Mouse (Mus musculus) megakaryocyte-erythroid progenitor cell, adult 5-6 weeks (primary cell): Measurements from ENCODE around the gene Pcsk7. TPM values are rescaled to one million over a fixed set of nuclear protein-coding genes. Genes with fewer than 3 reads are reported as not detected.

Experiments
- ATAC-seq: replicated peaks from 2 replicates; pipeline ENCODE4 v1.8.0; 2016; ENCODE audit warnings: mild to moderate bottlenecking, inconsistent platforms; ENCODE audit not compliant: severe bottlenecking, poor library complexity, low FRiP score, low TSS enrichment
- total RNA-seq, 2 experiments: library from RNA; stranded (forward) in 1 of 2; stranded (reverse) in 1 of 2; fragments of 200-1000, 215-1000 nt in 1 of 2; fragments of >200 nt in 1 of 2; fragmentation: Nextera tagmentation in 1 of 2; gene quantifications; 2 replicates each; pipeline ENCODE4 v1.2.3; 2014 to 2017

The Pcsk7 gene
- total RNA-seq, 2 experiments from 2014 or later: 11.9 to 17.4 TPM

DNA sequence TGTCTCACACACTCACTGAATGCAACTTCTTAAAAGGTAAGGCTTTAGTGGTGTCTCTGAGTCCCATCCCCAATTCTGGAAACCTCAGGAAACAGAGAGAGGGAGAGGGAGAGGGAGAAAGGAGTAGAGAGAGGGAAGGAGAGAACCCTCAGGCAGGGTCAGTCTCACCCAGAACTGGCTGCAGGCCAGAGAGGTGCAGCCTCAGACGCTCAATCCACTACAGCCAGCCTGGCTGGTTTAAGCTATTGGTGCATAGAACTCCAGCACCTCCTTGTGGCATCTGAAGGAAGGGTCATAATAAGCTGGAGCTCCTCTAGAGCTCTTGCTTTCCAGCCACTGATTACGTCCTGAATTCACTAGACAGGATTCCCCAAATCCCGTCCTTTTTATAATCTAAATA is 30.6 kb downstream of the Pcsk7 start:
- ATAC-seq: peak; percentile 73

DNA sequence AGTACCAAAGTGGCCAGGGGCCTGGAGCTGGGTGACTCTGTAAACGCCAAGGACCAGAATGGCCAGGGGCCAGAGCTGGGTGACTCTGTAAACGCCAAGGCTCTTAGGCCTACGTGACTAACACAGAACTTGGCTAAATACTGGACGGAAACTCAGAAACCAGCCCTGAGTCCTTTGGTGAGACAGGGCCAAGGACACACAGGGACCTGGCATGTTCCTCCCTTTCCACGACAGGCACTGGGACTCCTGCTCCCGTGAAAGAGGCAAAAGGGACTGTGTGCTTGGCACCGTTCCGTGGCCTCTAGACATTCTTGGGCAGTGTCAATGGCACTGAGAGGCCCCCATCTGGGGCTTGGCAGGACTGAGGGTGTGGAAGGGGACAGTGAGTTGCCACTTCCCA is 31.8 kb downstream of the Pcsk7 start:
- ATAC-seq: no peak

- no peak for ATAC-seq
Observed at GRCm38 (mm10) chr9:45938952-45939637, 32.8 kb downstream of the Pcsk7 start.

DNA sequence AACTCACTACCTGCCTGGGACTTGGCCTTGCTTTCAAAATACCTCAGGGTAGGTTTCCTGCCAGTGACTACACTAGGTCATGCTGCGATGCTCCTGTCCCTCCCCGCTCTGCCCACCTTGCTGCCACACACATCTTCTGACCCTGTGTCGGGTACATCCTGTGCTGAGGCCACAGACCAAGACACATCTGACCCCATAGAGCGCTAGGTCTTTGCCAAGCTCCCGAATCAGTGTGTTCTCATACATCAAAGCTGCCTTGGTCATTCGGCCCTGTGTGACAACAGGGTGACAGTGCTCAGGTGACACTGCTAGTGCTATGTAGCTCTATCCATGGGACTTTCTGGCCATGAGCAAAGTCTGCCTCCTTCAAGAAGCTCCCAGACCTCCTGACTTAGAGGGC is 33.5 kb downstream of the Pcsk7 start:
- no peak for ATAC-seq

DNA sequence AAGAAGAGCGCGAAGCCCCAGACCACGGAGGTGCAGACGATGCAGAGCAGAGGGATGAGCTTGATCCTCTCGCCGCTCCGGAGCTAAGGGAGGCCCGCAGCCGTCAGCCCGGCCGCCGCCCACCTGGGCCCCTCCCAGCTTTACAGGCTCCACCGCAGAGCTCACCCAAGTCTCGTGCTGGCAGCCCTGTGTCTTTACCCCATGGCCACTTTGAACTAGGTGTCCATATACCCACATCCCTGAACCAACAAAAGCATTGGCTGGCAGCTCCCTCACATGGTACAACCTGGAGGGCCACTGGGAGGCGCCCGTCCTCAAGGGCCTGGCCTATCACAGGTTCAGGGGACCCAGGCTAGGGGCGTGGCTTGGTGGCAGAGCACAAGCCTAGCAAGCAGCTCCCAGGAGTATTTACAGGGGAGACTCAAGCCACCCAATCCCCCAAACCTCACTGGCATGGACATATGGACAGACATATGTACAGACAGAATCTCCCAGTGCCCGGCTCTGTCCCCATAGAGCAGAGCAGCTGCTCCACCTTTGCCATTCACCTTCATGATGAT is 35.1 kb downstream of the Pcsk7 start:
- ATAC-seq: peak; percentile 38; the same call in 1 of the 2 replicates

GRCm38 (mm10) chr9:45942464-45942863 is 36.2 kb downstream of the Pcsk7 start:
- ATAC-seq: no peak

DNA sequence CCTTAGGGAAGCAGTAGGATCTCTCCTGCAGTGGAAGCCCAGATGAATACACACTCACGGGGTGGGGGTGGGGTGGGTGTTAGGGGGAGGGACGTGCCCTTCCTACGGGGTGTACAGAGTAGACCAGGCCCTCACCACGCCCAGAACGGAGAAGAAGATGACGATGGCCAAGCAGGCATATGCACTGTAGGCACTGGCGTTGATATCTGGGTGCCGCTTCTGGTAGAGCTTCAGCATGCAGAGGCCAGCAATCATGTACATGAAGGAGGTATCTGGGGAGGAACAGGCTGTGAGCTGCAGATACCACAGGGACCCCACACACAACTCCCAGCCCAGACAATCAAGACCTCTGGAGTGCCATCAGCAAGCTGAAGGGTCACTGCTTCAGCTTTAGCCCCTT is 36.6 kb downstream of the Pcsk7 start:
- ATAC-seq: no peak

GRCm38 (mm10) chr9:45943628-45944505 is 37.6 kb downstream of the Pcsk7 start:
- no peak for ATAC-seq

GRCm38 (mm10) chr9:45944506-45945400 is 38.5 kb downstream of the Pcsk7 start:
- ATAC-seq: peak; percentile 66

GRCm38 (mm10) chr9:45945721-45946120 is 39.4 kb downstream of the Pcsk7 start:
- no peak for ATAC-seq

- no peak for ATAC-seq
Observed at GRCm38 (mm10) chr9:45946182-45946871, 40.0 kb downstream of the Pcsk7 start.

DNA sequence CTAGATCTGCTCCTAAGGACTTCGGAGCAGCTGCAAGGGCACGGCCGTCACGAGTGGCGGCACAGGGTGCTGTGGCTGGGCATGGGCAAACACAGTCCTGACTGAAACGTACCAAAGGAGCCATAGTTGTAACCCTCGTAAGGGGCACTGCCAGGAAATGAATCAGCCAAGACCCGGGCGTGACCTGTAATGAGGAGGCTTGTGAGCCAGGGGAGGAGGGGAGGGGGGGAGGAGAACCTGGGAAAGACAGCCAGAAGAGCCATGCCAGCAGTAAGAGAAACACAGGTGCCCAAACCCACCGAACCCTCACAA is 40.5 kb downstream of the Pcsk7 start:
- ATAC-seq: no peak

DNA sequence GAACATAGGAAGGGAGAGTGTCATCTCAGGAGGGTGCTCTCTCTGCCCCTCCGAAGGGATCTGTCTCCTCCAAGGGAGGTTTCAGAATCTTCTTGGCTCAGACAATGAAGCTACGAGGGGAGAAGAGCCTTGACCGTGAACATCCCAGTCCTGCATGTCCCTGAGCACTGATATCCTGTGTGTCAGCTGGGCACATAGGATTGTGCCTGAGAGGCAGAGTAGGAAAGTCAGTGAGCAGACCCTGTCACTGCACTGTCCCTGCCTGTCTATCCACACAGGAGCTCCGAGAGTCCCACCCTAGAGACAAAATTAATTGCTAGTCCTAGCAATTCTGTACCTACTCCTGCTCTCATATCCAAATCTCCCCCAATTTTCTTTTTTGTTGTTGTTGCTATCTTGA is 45.8 kb downstream of the Pcsk7 start:
- no peak for ATAC-seq

GRCm38 (mm10) chr9:45952890-45953289 is 46.6 kb downstream of the Pcsk7 start:
- no peak for ATAC-seq

DNA sequence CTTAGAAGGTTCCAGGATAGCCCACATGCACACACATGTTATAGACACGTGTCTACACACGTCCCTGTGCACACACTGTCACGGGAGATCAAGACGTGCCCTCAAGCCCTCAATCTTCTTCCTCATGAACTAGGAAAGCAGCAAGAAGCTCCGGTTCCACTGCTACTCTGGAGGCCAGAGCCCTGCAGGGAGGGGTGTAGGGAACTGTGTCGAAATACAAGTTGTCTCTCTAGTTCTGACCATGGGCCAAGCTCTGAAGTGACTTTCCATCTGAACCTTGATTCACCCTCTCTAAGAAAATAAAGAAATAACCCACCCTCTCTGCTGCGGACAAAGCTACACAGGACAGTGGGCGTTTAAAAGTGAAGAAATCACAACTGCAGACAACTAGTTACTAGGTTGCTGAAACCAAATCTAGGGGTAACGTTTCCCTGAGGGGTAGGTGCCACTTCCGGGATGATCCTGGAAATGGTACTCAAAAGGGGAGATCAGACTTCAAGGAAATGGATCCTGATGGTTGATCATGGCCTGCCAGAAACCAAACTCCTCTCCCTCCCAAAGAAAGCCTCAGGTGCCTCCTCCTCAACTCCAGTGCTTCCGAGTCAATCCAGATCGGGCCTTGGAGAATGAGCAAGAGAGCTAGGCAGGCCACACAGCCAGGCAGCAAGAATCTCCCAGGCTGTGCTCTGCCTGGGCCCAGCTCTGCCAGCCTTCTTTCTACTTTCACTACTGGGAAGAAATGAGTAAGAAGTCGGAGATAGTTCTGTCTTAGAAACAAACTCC is 47.4 kb downstream of the Pcsk7 start:
- ATAC-seq: 0 out of 2 replicates have a peak, but pooled peaks have one; percentile 10

GRCm38 (mm10) chr9:45954294-45955106 is 48.2 kb downstream of the Pcsk7 start:
- peak; percentile 35 for ATAC-seq

DNA sequence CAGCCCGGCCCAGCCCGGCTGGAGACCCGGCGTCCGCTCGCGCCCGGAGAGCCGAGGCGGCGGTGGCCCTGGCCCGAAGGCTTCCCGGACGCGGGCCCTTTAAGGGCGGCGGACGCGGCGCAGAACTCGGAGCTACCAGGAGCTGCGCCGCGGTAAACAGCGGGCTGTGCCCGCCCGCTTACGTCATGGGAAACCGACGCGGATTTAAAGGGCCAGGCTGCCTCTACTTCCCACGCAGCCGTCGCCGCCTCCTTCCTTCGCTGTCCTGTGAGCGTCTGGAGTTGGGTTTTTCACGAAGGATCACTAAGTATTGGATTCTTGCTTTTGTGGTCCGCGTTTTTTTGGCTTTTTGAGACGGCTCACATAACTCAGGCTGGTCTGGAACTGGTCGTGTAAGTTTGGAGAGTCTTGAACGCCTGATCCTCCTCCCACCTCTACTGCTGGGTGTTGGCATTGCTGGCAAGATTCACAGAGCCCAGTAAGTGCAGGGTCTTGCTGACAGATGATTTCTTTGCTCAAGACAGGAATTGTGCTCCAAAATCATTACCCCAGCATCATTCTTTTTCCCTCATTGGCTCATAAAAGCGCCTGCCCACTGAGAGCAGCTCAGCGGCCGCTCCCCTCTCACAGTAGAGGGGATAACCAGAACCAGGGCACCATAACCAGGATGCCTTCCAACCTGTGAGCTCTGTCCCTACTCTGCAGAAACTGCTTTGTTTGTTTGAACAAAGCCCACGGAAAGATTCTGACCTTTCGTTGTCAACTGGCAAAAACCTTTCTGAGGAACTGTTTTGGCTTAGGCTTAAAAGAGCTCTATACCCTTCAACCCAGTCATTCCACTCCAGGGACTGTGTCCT is 49.0 kb downstream of the Pcsk7 start, which contains the start of gene Sidt2:
Gene Sidt2, minus strand, starts transcription at position 152 of the 857 bp plus-strand sequence.
- ATAC-seq: peak; percentile 82
